Mouse (Mus musculus): ENCODE data around the gene Usp6nl. TPM values are rescaled to one million over a fixed set of nuclear protein-coding genes. Genes with fewer than 3 reads are reported as not detected.

Usp6nl gene
- total RNA-seq, 4 experiments from 2014 or later, result 31.7 to 41.4 (median 35.1) TPM

DNA sequence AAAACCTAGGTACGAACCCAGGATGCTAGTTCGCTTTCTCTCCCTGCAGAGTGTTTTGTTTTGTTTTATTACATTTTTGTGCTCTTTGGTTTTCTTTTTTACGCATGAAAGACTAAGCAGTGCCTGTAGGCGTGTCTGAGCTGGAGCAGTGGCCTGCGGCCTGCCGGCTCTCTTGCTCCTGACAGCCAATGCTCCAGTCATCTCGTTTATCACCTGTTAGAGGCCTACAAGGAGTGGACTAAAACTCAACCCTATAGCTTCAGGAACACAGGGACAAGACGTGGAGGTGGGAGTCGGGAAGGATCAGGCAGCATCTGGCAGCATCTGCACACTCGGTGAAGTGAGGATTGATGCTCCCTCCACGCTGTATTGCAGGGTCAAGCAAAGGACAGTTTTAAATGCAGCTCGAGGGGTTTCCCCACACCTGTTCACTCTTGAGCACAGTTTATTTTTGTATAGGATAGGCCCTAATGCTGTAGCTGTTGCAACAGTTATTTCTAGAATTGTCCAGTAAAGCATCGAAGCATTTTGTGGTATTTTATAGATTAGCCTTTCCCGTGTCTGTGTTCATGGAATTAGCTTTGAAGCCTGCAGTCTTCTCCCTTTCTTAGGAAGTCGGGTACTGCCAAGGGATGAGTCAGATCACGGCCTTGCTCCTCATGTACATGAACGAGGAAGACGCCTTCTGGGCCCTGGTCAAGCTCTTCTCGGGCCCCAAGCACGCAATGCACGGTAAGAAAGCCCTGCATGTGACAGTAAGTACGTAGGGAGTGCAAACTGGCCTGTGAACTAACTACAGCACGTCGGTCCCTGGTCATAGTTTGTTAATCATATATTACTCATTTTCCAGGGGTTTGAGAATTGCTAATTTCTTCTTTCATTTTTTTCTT lies 101.4 kb downstream of the Usp6nl start:
- DNase-seq, result peak; percentile 21

DNA sequence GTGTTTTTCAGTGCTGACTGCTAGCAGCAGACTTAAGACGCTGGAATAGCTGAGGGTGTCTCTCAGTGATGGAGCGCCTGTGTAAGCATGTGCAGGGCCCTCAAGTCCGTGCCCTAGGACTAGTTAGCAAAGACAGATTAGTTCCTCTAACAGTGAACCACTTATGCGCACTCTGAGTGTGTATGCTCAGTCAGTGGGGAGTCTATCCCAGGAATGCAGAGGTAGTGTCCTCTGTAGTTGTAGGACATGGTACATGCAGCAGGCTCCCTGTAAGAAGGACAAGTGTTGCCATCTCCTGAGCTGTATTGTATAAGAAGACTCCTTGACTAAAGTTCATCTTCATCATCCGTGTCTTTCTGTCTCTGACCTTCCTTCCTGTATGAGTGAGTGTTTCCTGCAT lies 102.4 kb downstream of the Usp6nl start:
- no peak for DNase-seq

DNA sequence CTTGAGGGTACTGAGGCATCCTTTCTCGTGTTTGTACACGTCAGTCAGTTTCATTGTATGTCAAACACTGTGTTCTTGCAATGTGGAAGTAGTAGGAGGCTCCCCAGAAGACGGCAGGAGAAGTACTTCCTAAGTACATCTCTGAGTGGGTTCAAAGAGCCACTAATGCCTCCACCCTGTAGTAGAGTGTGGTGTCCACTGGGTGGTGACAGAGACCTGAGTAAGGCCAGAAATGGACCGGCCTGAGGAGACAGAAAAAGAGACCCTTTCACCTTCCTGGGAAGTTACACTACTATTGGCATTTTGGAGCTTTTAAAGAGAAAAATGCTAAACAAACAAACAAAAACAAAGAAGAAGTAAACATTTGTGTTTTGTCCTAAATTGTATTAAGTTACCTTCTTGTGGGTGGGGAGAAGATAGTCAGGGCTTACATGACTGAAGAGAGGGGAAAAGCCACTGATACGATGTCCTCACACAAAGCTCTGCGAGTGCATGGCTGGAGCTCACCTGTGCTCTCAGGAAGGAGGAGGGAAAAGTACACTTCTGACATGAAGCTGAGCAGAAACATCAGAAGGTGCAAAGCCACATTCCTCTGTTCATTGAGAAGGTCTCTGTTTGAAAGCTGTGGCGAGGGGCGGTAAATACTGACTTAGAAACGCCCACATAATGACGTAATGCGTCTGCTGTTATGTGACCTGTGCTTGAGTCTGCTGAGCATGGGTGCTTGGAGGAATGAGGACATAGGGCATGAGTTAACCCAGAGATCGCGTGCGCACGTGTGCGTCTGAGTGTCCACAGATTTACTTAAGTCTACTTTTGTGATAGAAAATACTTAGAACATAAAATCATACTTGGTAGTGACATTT lies 113.9 kb downstream of the Usp6nl start:
- DNase-seq, result no peak

DNA sequence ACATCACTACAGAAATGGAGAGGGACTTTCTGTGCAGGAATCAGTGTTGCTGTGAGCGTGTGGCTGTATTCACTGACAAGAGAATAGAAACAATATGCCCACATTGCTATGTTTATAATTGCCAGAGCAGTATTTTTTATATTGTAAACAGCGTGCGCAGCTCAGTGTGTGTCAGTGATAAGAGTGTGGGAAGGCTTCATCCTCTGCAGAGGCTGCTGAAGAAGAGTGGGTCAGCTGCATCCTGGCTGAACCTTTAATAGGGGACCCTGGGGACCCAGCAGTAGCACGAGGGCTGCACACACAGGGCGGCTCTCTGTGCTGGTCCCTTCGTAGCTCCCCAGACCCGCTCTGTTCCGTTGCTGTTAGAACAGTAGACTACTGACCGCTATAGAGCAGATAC lies 119.2 kb downstream of the Usp6nl start:
- no peak for DNase-seq

DNA sequence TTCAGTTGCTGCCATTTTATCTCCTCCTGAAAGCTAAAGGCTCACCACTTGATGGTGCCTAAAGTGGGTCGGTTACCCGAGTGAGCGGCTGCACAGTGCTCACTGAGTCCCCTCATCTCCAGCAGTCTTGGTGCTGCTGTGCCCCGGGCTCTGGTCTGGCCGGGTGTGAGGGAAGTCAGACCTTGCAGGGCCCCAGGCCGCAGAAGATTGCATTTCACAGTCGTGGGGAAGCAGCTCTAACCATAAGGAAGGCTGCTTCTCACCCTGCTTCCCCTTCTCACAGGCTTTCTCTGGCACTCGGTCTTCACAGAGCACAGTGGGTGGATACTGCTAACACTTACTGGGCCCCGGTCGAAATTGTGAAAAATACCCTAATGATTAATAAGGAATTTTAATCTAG lies 119.8 kb downstream of the Usp6nl start:
- DNase-seq, result no peak

DNA sequence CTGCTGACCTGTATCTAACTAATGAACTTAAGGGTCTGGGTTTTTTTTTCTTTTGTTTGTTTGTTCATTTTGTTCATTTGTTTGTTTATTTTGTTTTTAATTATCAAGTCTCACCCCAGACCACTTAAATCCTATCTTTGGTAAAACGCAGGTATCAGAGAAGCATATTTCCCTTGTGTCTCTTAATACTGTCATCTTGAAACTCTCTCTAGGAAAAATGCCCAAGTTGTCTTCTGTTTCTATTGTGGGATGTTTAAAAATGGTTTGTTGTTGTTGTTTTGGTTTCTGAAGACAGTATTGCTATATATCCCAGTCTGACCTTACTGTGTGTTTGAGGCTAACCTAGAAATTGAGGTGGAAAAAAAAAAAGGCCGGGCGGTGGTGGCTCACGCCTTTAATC lies 121.5 kb downstream of the Usp6nl start:
- no peak for DNase-seq

DNA sequence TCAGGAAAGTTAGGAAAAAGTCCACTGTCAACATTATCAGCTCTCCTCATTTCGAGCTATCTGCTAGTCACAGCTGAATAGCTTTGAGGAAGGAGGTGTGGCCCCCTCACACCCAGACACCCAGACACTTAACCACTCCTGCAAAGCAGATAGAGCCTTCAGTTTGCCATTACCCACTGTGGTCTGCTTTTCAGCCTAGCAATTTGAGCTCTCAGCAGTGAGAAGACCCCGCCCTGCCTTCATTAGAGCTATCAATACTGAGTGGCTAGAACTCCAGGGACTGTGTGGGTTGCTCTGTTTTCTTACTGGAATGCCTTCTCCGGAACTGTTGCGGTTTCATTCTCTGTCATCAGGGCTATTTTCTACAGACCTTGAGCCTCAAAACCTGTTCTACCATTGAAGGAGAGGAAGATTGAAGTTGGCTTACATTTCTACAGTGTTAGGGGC lies 122.3 kb downstream of the Usp6nl start:
- no peak for DNase-seq

DNA sequence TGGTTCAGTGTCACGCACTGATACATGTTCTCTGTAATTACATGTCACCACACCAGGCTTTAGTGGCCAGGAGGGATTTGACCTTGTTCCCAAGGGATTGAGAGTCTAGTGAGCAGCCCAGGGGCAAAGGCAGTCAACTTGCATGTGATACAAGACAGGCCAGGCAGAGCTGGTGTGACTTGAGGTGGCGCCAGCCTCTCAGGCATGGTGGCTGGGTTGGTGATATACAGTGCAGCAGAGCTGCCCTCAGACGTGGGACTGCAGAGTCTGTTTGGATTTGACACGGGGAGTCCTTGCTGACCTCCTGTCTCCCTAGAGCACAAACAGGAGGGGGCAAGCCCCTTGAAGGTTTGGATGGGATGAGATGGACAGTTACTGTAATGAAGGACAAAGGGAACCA lies 123.4 kb downstream of the Usp6nl start:
- no peak for DNase-seq

DNA sequence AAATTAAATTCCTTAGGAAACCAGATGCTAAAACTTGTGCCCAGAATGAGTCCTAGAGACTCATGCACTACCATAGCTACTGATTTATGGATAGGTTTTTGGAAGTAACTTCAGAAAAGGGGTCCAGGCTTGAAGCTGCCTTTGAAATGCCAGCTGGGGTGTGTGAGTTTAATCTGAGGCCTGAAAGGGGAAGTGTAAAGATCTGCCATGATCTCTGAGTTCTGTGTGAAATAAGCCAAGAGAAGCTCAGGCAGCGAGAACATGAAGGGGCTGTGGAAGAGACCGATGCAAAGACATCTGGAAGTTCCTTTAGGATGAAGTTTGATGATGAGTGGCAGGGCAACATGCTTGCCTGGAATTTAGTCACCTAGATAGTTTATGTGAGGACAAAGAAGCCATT lies 126.4 kb downstream of the Usp6nl start:
- DNase-seq, result no peak

DNA sequence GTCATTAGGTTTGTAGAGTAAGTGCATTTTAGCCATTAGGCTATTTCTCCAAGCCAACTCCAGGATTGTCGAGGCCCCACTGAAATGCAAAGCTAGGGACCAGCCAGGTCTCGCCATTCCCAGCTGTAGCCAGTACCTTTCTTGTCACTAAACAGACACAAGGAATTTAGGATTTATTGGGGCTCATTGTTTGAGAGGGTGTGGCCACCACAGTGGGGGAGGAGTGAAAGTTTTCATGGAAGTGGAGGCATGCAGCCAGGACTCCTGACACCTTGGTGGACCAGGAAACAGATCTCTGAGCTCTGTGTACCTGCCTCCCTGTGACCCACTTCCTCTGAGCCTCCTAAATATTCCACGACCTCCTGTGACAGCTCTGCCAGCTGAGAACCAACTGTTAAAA lies 127.2 kb downstream of the Usp6nl start:
- DNase-seq, result no peak

DNA sequence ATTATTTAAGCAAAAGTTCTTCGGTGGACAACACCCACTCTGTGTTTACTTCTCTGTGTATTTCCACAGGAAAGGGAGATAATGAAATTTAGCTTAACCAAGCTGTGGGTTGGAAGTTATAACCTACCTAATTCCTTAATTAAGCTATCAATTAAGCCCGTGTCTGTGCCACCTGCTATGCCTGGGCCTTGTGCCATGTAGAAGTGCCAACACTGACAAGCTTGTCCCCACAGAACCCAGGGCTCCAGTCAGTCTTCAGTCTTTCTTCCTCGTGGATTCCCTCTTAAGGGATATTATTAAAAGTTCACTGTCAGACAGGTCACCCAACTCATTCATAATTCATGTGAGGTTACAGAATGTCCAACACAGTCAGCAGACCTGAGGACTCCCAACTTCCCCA lies 128.1 kb downstream of the Usp6nl start:
- no peak for DNase-seq

DNA sequence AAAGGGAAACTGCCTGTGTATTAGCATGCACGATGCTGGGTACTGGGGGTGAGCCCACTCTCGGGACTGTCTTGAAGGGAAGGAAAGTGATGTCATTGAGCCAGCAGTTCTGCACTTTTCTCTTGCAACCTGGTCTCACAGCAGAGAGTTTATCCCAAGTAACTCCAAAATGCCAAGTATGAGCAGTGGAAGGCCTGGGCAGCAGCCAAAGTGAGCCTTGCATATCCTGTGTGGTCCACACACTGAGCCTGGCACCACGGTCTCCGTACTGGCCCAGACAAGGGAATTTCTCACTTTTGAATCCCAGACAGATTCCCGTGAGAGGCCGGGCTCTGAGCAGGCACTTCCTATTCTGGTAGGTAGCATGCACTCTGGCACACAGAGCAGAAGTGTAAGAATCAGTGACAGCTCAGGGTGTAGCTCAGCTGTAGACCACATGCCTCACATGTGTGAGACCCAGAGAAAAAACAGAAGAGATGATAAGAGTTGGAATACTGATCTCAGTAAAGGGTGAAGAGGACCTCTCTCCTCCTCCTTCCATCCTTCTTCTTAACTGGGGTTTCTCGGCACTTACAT lies 132.6 kb downstream of the Usp6nl start:
- no peak for DNase-seq

DNA sequence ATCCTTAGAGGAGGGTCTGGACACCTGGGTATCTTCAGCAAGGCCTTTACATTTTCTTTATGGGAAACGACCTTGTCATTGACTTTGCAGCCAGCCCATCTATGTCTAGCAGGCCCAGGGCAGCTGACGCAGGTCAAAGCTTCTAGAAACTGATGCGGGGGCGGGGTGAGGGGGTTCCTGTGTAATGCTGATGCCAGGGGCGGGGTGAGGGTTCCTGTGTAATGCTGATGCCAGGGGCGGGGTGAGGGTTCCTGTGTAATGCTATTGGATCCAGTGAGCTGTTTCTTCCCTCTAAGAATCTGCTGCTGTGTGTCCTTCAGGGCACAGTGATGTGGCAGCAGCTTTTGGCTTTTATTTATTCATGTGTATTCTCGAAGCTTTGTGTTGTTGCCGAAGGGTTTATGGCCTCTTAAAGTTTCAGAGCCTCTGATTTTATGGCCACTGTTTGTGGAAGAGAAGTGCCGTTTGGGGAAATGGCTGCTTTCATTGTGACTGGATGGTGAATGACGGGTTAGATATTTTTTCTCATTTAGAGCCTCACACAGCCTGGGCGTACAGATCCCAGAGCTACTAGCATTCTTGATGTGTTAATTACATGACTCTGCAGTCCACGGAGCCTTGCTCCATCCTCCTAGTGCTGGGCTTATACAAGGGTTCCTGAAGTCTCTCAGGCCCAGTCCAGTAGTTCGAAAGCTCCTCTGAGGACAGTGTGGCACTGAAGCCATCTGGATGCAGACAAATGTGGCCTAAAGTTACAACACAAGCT lies 137.0 kb downstream of the Usp6nl start:
- no peak for DNase-seq

DNA sequence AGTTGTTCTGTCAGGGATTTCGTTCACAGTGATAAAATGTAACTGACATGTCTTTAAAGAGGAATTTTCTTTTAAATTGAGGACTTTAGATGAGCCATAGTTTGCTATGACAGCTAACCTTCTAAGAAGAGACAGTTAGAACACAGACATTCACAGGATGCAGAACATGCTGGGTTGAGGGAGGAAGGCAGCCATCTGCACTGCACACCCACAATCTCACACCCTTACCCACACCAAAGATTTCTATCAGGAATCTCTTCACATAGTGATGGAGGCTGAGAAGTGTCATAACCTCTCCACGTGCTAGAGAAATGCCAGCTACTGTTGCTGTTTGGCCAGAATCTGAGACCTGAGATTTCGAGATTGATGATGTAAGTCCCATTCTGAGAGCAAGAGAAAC lies 139.8 kb downstream of the Usp6nl start:
- DNase-seq, result no peak

DNA sequence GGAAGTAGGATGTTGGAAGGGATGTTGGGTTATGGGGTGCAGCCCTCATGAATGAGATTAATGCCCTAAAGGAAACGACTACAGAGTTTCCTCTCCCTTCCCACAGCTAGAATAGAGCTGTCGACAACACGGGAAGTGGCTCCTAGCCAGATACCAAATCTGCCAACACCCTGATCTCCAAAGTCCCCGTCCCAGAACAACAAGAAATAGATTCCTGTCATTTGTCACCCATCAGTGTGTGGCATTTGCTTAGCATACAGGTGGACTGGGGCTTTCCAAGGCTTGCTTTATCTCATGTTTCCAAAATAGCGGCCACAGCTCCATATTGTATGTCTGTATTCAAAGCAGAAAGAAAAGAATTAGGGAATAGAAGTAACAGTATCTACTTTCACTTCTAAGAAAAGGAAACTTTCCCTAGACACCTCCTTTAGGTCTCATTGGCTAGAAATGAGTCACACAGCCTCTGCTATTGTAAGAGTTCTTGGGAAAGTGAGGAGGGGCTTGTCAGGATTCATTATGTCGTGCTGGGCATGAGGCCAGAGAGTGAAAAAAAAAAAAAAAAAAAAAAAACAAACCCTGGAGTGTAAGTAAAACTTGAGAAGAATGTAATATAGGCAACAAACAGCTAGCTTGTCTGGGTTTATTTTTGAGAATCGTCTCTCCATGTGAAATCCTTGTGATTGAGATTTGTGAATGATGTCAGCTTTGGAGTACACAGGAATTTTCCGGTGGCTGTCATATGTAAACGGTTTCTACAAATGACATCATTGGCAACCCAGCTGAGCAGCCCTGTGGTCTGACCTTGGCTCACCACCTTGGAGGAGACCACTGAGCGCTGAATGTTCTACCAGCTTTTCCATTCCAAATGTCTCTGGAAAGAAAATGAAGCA lies 141.6 kb downstream of the Usp6nl start:
- DNase-seq, result no peak

DNA sequence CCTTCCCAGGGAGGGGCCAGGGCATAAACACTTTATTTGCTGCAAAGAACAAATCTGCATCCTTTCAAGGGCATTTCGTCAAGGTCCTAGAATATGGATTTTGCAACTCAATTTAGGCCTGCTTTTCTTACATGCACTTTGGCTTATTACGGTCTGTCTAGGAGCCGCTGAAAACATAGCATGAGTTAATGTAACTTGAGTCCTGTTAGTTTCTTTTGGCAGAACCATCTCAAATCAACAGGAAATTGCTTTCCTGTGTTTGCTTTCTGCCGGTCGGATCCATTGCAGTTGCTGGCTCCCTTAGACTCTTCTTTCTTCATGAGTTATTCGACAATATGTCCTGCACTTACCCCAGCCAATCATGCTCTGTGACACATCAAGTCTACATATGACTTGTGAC lies 143.9 kb downstream of the Usp6nl start:
- DNase-seq, result no peak

DNA sequence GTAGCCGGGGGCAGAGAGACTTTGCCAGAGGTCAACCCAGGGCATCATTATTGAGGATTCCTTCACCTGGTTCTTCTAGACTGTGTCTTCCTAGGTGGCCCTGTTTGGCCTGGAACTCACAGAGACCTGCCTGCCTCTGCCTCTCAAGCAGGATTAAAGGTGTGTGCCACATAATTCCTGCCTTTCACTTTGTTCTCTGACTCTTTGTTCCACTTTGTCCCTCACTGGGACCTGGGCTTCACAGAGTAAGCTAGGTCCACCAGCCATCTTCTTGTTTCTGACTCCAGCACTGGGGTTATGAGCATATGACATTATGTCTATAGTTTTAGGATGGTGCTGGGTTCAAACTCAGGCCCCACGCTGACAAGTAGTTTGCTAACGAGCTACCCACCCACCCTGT lies 144.9 kb downstream of the Usp6nl start:
- DNase-seq, result no peak

DNA sequence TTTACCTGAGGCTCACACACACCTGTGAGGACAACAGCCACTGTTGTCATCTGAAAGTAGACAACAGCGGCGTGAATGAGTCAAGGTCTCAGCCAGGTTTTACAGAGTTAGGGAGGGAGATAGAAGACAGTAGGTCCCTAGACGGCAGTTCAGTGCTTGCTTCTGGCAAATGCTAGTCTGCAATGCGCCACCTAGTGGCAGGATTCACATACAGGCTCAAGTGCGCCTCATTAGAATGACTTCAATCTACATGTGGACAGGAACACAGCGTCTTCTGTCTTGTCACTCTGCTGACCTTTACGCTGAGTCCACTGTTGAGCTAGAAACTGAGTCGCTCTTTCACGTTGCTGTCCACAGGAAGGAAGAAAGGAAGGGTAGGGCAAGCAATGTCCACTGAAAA lies 146.7 kb downstream of the Usp6nl start:
- DNase-seq, result peak; percentile 50

DNA sequence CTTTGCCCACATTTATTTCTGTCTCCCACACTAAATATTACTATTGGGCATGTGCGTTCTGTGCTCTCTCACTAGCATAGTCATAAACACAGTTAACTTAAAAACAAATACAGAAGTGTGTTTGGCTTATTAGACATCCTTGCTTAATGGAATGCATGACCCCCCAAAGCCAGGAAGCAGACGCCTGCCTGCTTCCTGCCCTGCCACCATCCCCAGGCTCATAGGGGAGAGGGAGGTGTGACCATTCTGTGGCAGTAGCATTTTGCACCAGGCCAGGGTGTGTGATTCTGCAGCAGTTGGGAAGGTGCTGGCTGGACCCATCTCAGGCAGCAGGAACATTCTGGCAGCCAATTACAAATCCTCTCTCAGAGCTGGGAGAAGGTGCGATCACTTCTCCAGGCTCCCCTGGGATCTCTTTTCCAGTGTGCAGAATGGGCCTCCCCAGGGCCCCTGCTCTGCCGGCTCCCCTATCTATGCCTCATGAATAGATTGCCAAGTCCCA lies 148.7 kb downstream of the Usp6nl start:
- DNase-seq, result no peak

DNA sequence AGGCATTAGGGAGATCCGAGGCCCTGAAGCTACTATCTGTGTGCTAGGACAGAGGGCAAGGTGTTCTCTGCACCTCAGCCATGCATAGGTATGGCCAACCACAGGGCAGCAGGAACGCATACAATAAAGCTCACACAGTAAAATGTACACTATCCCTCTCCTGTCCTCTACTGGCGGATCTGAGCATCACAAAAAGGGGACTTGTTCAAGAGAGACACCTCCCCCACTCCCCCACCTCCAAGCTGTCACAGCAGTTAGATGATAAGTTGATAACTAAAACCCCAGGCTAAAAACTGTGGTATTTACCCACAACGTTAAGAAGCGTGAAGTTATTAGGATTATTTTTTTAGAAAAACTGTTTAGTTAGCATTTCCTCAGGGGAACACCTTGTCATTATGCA lies 151.4 kb downstream of the Usp6nl start:
- DNase-seq, result no peak

DNA sequence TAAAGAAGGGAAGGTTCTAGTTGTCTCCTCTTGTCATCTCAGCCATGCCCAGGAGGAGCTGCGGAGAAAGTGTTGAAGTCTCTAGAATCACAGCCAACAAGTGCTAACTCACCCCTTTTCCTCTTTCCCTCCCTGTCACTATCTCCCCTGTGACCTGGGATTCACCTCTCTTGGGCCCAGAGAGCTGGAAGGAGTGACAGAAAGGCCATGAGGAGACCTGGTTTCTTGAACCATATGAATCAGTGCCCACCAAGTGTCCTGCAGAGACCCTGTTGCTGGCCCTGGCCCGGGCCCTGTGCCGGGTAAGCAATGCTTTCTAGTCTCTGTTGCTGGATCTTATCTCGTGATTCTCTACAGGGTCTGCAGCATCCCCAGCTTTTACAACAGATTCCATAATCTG lies 155.4 kb downstream of the Usp6nl start:
- no peak for DNase-seq

Data from adrenal gland, adult 8-10 months (tissue).